Comparison of ENCODE assay signal across 13 mouse cellular contexts in genomic region chr16:55754092-55754763, GRCm38 (mm10).
DNase-seq lines count a peak whose midpoint lies in the region; ATAC-seq and TF ChIP-seq lines count a peak whose summit lies in the region.
"Had no signal": no experiment of that assay in that cellular context is flagged by ENCODE, and none has a peak within 500 bp of the region (broad histone marks: within the 10 kb centered on the region; RNA-seq: fewer than 3 reads in every experiment).

No protein-coding gene starts in this region.

- no peak overlapping the region for H3K27ac ChIP-seq in kidney, embryonic 14.5 days (ENCODE audit: low read depth, low read length)
- H3K27ac ChIP-seq in MEL (ENCODE audit: control insufficient read depth, low read depth, low read length): no peak overlapping the region
- H3K27ac ChIP-seq: hindbrain, embryonic 14.5 days had no signal

- no peak for ATAC-seq in kidney, embryonic 14.5 days (ENCODE audit: low FRiP score, low TSS enrichment)
- ATAC-seq in inflammation-experienced regulatory T-cells, adult 6 months: peak; percentile 92

- no peak for TF ChIP-seq POLR2A in MEL (IDR thresholded peaks at IDR 0.05; ENCODE audit: control insufficient read depth in 1 of 2, insufficient read depth in 1 of 2, low read depth in 1 of 2, low read length in 2 of 2, poor library complexity in 1 of 2)

- no peak overlapping the region for H3K4me2 ChIP-seq in kidney, embryonic 14.5 days (replicated peaks; ENCODE audit: low read depth, low read length)
- H3K4me2 ChIP-seq: hindbrain, embryonic 14.5 days; midbrain, embryonic 11.5 days had no signal

- no peak for TF ChIP-seq CTCF in MEL (IDR thresholded peaks at IDR 0.05 in 2 of 3, conservative IDR thresholded peaks at IDR 0.05 in 1 of 3; ENCODE audit: control insufficient read depth in 1 of 3, insufficient read depth in 1 of 3, low read depth in 2 of 3, low read length in 3 of 3, poor library complexity in 1 of 3, severe bottlenecking in 1 of 3)

- H3K9me3 ChIP-seq in kidney, embryonic 14.5 days (ENCODE audit: control insufficient read depth, low read length): no peaks in the 10 kb centered on the region
- H3K9me3 ChIP-seq in MEL (replicated peaks; ENCODE audit: insufficient read depth, low read length): no peaks in the 10 kb centered on the region

- no peak overlapping the region for H3K9ac ChIP-seq in kidney, embryonic 14.5 days (ENCODE audit: low read depth, low read length)
- no peak overlapping the region for H3K9ac ChIP-seq in MEL (ENCODE audit: control insufficient read depth, low read depth, low read length, poor library complexity, severe bottlenecking)
- H3K9ac ChIP-seq: hindbrain, embryonic 14.5 days had no signal

- peak; percentile 11 for DNase-seq in kidney, adult 11 months
- DNase-seq in 3134 (ENCODE audit: extremely low read depth, insufficient read length, low spot score) (peak; percentile 67), MEL (ENCODE audit: low read depth, low spot score) (peak; percentile 7)
- no peak for DNase-seq in cerebellum, adult 18-20 months
- no peak for DNase-seq in embryo, embryonic 11 days
- no peak for DNase-seq in left cerebral cortex, adult 8-10 months (ENCODE audit: low spot score in 2 of 2)
- DNase-seq: cerebellum, postnatal 10 days; layer of hippocampus, postnatal 36 days; right cerebral cortex, postnatal 4 days had no signal

- no peak for TF ChIP-seq RAD21 in MEL (IDR thresholded peaks at IDR 0.05; ENCODE audit: low read depth, low read length)

- WGBS in kidney, embryonic 14.5 days: 91% methylated on average over 14 of the region's 14 CpGs

- H3K4me1 ChIP-seq in kidney, embryonic 14.5 days (ENCODE audit: control insufficient read depth, insufficient read depth, low read length): no peaks in the 10 kb centered on the region
- no peaks in the 10 kb centered on the region for H3K4me1 ChIP-seq in MEL (ENCODE audit: control insufficient read depth in 1 of 2, insufficient read depth in 2 of 2, low read length in 2 of 2)

- H3K79me2 ChIP-seq in MEL (ENCODE audit: control insufficient read depth, insufficient read depth, low read length, poor library complexity): no peaks in the 10 kb centered on the region

- H3K4me3 ChIP-seq in kidney, embryonic 14.5 days (ENCODE audit: low read length): no peak overlapping the region
- no peak overlapping the region for H3K4me3 ChIP-seq in MEL (ENCODE audit: control insufficient read depth in 1 of 2, insufficient read depth in 1 of 2, low read depth in 2 of 2, low read length in 2 of 2)

- no peaks in the 10 kb centered on the region for H3K27me3 ChIP-seq in kidney, embryonic 14.5 days (ENCODE audit: control insufficient read depth, insufficient read depth, low read length)
- H3K27me3 ChIP-seq in MEL (ENCODE audit: control insufficient read depth in 1 of 2, insufficient read depth in 2 of 2, low read length in 2 of 2): peaks cover 1 to 5% of the 10 kb centered on the region in 2 experiments; a peak in 2 of 4 replicates

- TF ChIP-seq EP300 in MEL (IDR thresholded peaks at IDR 0.05; ENCODE audit: low read depth in 1 of 2, low read length in 2 of 2): no peak

- H3K36me3 ChIP-seq in kidney, embryonic 14.5 days (ENCODE audit: control insufficient read depth, insufficient read depth, low read length): no peaks in the 10 kb centered on the region
- no peaks in the 10 kb centered on the region for H3K36me3 ChIP-seq in MEL (ENCODE audit: control insufficient read depth in 1 of 2, insufficient read depth in 2 of 2, low read length in 2 of 2)

TF ChIP-seq in MEL, 35 proteins besides CTCF, POLR2A, EP300 and RAD21:
- TF ChIP-seq TAL1 (IDR thresholded peaks at IDR 0.05; ENCODE audit: low read length): no peak
- no peak for TF ChIP-seq MYC (IDR thresholded peaks at IDR 0.05; ENCODE audit: low read depth, low read length)
- no peak for TF ChIP-seq E2F4 (IDR thresholded peaks at IDR 0.05; ENCODE audit: borderline replicate concordance, low read depth, low read length)
- TF ChIP-seq USF1 (IDR thresholded peaks at IDR 0.05; ENCODE audit: low read depth, low read length): no peak
- no peak for TF ChIP-seq GABPA (IDR thresholded peaks at IDR 0.05; ENCODE audit: low read depth, low read length)
- no peak for TF ChIP-seq ELF1 (IDR thresholded peaks at IDR 0.05; ENCODE audit: low read depth, low read length)
- TF ChIP-seq MAFK (IDR thresholded peaks at IDR 0.05; ENCODE audit: borderline replicate concordance, low read depth, low read length): no peak
- TF ChIP-seq ZMIZ1 (IDR thresholded peaks at IDR 0.05; ENCODE audit: low read depth, low read length): no peak
- no peak for TF ChIP-seq TBP (IDR thresholded peaks at IDR 0.05; ENCODE audit: low read depth, low read length)

Comparison
In these comparisons a context has a peak if more than half of its experiments do, and no peak if none do; other contexts are left out.
1. DNase-seq: peak in kidney, adult 11 months (single experiment), 3134 (single experiment) and MEL (single experiment); none in cerebellum, adult 18-20 months (0 of 2), embryo, embryonic 11 days (single experiment) and left cerebral cortex, adult 8-10 months (0 of 2).